Mouse (Mus musculus): ENCODE measurements at regions not wholly inside any gene's neighbourhood (a gene's known extent, or its start where the extent isn't known, plus 50 kb on each side); places are given as distances from the start of the nearest gene placed in this dataset.
"Not testable (repeated sequence)": the region's sequence is repeated elsewhere in the genome, so short reads cannot be mapped to it uniquely, and the experiment has no call there.

- H3K27me3 ChIP-seq = no peaks in the 10 kb centered on the region
- H3K36me3 ChIP-seq = no peaks in the 10 kb centered on the region
- no peak overlapping the region for H3K4me2 ChIP-seq (replicated peaks)
- no peak for ATAC-seq
- H3K4me1 ChIP-seq (replicated peaks) = 0 out of 2 replicates have a peak, but pooled peaks cover 6% of the 10 kb centered on the region
- no peak overlapping the region for H3K4me3 ChIP-seq (replicated peaks)
- WGBS = 84% methylated on average over 4 of the region's 4 CpGs
- no peak overlapping the region for H3K9ac ChIP-seq (replicated peaks)
- no peak overlapping the region for H3K27ac ChIP-seq
- H3K9me3 ChIP-seq = no peaks in the 10 kb centered on the region
Observed at GRCm38 (mm10) chr9:51641706-51642105, 123.4 kb upstream of the Arhgap20 start.

GRCm38 (mm10) chr9:51645426-51645825 is 119.7 kb upstream of the Arhgap20 start:
- H3K4me2 ChIP-seq (replicated peaks) = no peak overlapping the region
- H3K27ac ChIP-seq = no peak overlapping the region
- H3K9ac ChIP-seq (replicated peaks) = no peak overlapping the region
- WGBS = 67% methylated on average over 1 of the region's 1 CpGs
- no peaks in the 10 kb centered on the region for H3K4me1 ChIP-seq (replicated peaks)
- no peak for ATAC-seq
- H3K4me3 ChIP-seq (replicated peaks) = no peak overlapping the region
- H3K36me3 ChIP-seq = no peaks in the 10 kb centered on the region
- no peaks in the 10 kb centered on the region for H3K9me3 ChIP-seq
- H3K27me3 ChIP-seq = no peaks in the 10 kb centered on the region

- 75% methylated on average over 4 of the region's 4 CpGs for WGBS
- ATAC-seq = no peak
Observed at GRCm38 (mm10) chr9:51653376-51654292, 111.5 kb upstream of the Arhgap20 start.

GRCm38 (mm10) chr9:51654645-51655044 is 110.5 kb upstream of the Arhgap20 start:
- H3K9me3 ChIP-seq = no peaks in the 10 kb centered on the region
- no peak for ATAC-seq
- 88% methylated on average over 1 of the region's 1 CpGs for WGBS
- H3K27me3 ChIP-seq = no peaks in the 10 kb centered on the region
- H3K9ac ChIP-seq (replicated peaks) = no peak overlapping the region
- no peaks in the 10 kb centered on the region for H3K36me3 ChIP-seq
- no peak overlapping the region for H3K27ac ChIP-seq
- no peak overlapping the region for H3K4me3 ChIP-seq (replicated peaks)
- no peaks in the 10 kb centered on the region for H3K4me1 ChIP-seq (replicated peaks)
- no peak overlapping the region for H3K4me2 ChIP-seq (replicated peaks)

More at GRCm38 (mm10) chr9:51653376-51654292, 111.5 kb upstream of the Arhgap20 start:
- H3K27me3 ChIP-seq = no peaks in the 10 kb centered on the region
- H3K4me1 ChIP-seq (replicated peaks) = no peaks in the 10 kb centered on the region
- H3K4me3 ChIP-seq (replicated peaks) = no peak overlapping the region
- H3K9ac ChIP-seq (replicated peaks) = no peak overlapping the region
- no peak overlapping the region; the same call in 1 of the 2 replicates for H3K27ac ChIP-seq
- H3K9me3 ChIP-seq = no peaks in the 10 kb centered on the region
- H3K4me2 ChIP-seq (replicated peaks) = no peak overlapping the region
- no peaks in the 10 kb centered on the region for H3K36me3 ChIP-seq

GRCm38 (mm10) chr9:51657796-51658195 is 107.3 kb upstream of the Arhgap20 start:
- WGBS = 93% methylated on average over 1 of the region's 1 CpGs
- no peak overlapping the region for H3K27ac ChIP-seq
- no peak for ATAC-seq

GRCm38 (mm10) chr9:51660908-51661874 is 103.9 kb upstream of the Arhgap20 start:
- H3K27me3 ChIP-seq = no peaks in the 10 kb centered on the region
- H3K4me1 ChIP-seq (replicated peaks) = no peaks in the 10 kb centered on the region
- no peak overlapping the region for H3K27ac ChIP-seq
- WGBS = 85% methylated on average over 7 of the region's 7 CpGs
- H3K9ac ChIP-seq (replicated peaks) = no peak overlapping the region
- H3K4me2 ChIP-seq (replicated peaks) = no peak overlapping the region
- no peak for ATAC-seq
- H3K4me3 ChIP-seq (replicated peaks) = no peak overlapping the region
- H3K9me3 ChIP-seq = no peaks in the 10 kb centered on the region
- no peaks in the 10 kb centered on the region for H3K36me3 ChIP-seq

More at GRCm38 (mm10) chr9:51657796-51658195, 107.3 kb upstream of the Arhgap20 start:
- H3K36me3 ChIP-seq = no peaks in the 10 kb centered on the region
- H3K4me1 ChIP-seq (replicated peaks) = no peaks in the 10 kb centered on the region
- H3K9ac ChIP-seq (replicated peaks) = no peak overlapping the region
- H3K9me3 ChIP-seq = no peaks in the 10 kb centered on the region
- H3K4me2 ChIP-seq (replicated peaks) = no peak overlapping the region
- no peaks in the 10 kb centered on the region for H3K27me3 ChIP-seq
- H3K4me3 ChIP-seq (replicated peaks) = no peak overlapping the region

GRCm38 (mm10) chr9:51661911-51662310 is 103.2 kb upstream of the Arhgap20 start:
- no peak for ATAC-seq
- no peak overlapping the region for H3K4me3 ChIP-seq (replicated peaks)

GRCm38 (mm10) chr9:51664353-51664752 is 100.8 kb upstream of the Arhgap20 start:
- Histone ChIP-seq H3K9me3 (no peaks in the 10 kb centered on the region), H3K36me3 (no peaks in the 10 kb centered on the region), H3K27me3 (no peaks in the 10 kb centered on the region), H3K9ac (replicated peaks) (no peak overlapping the region), H3K4me1 (replicated peaks) (no peaks in the 10 kb centered on the region), H3K4me3 (replicated peaks) (no peak overlapping the region), H3K27ac (no peak overlapping the region), H3K4me2 (replicated peaks) (no peak overlapping the region)
- WGBS = 76% methylated on average over 1 of the region's 1 CpGs
- no peak for ATAC-seq

More at GRCm38 (mm10) chr9:51661911-51662310, 103.2 kb upstream of the Arhgap20 start:
- H3K4me2 ChIP-seq (replicated peaks) = no peak overlapping the region
- H3K4me1 ChIP-seq (replicated peaks) = no peaks in the 10 kb centered on the region
- H3K9me3 ChIP-seq = no peaks in the 10 kb centered on the region
- no peak overlapping the region for H3K27ac ChIP-seq
- H3K9ac ChIP-seq (replicated peaks) = no peak overlapping the region
- 91% methylated on average over 2 of the region's 2 CpGs for WGBS
- no peaks in the 10 kb centered on the region for H3K36me3 ChIP-seq
- no peaks in the 10 kb centered on the region for H3K27me3 ChIP-seq

- peak; percentile 53; the same call in 1 of the 2 replicates for ATAC-seq
- no peak overlapping the region for H3K4me2 ChIP-seq (replicated peaks)
- no peaks in the 10 kb centered on the region for H3K4me1 ChIP-seq (replicated peaks)
- no peaks in the 10 kb centered on the region for H3K27me3 ChIP-seq
- H3K4me3 ChIP-seq (replicated peaks) = no peak overlapping the region
- H3K27ac ChIP-seq = no peak overlapping the region
- no peaks in the 10 kb centered on the region for H3K36me3 ChIP-seq
- no peak overlapping the region for H3K9ac ChIP-seq (replicated peaks)
- no peaks in the 10 kb centered on the region for H3K9me3 ChIP-seq
Observed at GRCm38 (mm10) chr9:51664876-51665275, 100.3 kb upstream of the Arhgap20 start.

- not testable (repeated sequence) for H3K4me2 ChIP-seq (replicated peaks); H3K4me3 ChIP-seq (replicated peaks); H3K27me3 ChIP-seq; ATAC-seq; H3K9ac ChIP-seq (replicated peaks); H3K4me1 ChIP-seq (replicated peaks); H3K36me3 ChIP-seq; H3K9me3 ChIP-seq; H3K27ac ChIP-seq
- WGBS = 95% methylated on average over 12 of the region's 12 CpGs
Observed at GRCm38 (mm10) chr9:51668976-51669375, 96.2 kb upstream of the Arhgap20 start.

GRCm38 (mm10) chr9:51670531-51670930 is 94.6 kb upstream of the Arhgap20 start:
- no peaks in the 10 kb centered on the region for H3K27me3 ChIP-seq
- H3K9ac ChIP-seq (replicated peaks) = no peak overlapping the region
- WGBS = 94% methylated on average over 2 of the region's 2 CpGs
- ATAC-seq = no peak
- H3K36me3 ChIP-seq = no peaks in the 10 kb centered on the region
- H3K27ac ChIP-seq = no peak overlapping the region
- no peak overlapping the region for H3K4me3 ChIP-seq (replicated peaks)
- no peak overlapping the region for H3K4me2 ChIP-seq (replicated peaks)
- H3K4me1 ChIP-seq (replicated peaks) = no peaks in the 10 kb centered on the region
- H3K9me3 ChIP-seq = no peaks in the 10 kb centered on the region

- no peaks in the 10 kb centered on the region for H3K9me3 ChIP-seq
- no peaks in the 10 kb centered on the region for H3K4me1 ChIP-seq (replicated peaks)
- no peaks in the 10 kb centered on the region for H3K36me3 ChIP-seq
- H3K4me2 ChIP-seq (replicated peaks) = no peak overlapping the region
- H3K27ac ChIP-seq = no peak overlapping the region
- WGBS = 91% methylated on average over 1 of the region's 1 CpGs
- no peak overlapping the region for H3K4me3 ChIP-seq (replicated peaks)
- H3K9ac ChIP-seq (replicated peaks) = no peak overlapping the region
- H3K27me3 ChIP-seq = no peaks in the 10 kb centered on the region
- ATAC-seq = no peak
Observed at GRCm38 (mm10) chr9:51686536-51686935, 78.6 kb upstream of the Arhgap20 start.
